Mouse (Mus musculus): ENCODE results near the gene Atpif1. TPM values are rescaled to one million over a fixed set of nuclear protein-coding genes. Genes with fewer than 3 reads are reported as not detected.

Atpif1 gene
- total and polyA plus RNA-seq, 3 experiments = 292 to 397 (median 342) TPM

GRCm38 (mm10) chr4:132514555-132515135, 18.8 kb downstream of the Atpif1 start:
- peak overlapping the region; percentile 99 for H3K9ac ChIP-seq (ENCODE audit: insufficient read depth, low read depth)
- no peaks in the 10 kb centered on the region for H3K36me3 ChIP-seq (replicated peaks in 1 of 2; ENCODE audit: control insufficient read depth in 1 of 2, insufficient read depth in 1 of 2, low read length in 1 of 2)
- H3K4me1 ChIP-seq (ENCODE audit: control insufficient read depth in 1 of 2, insufficient read depth in 2 of 2) = peaks cover 3 to 33% of the 10 kb centered on the region in 2 experiments
- H3K4me2 ChIP-seq (ENCODE audit: insufficient read depth, low read depth, poor library complexity, severe bottlenecking) = peak overlapping the region; percentile 84
- H3K27ac ChIP-seq (ENCODE audit: insufficient read depth, low read depth) = peak overlapping the region; percentile 95
- in situ Hi-C loops (cut with MboI; ENCODE audit: low pct_ligation_motif_present, low pct_unique_long_range_greater_than_20kb, low sequenced_read_pairs) = loop anchor here (5.0 to 25.0 kb wide), 3 partner anchors 102 to 427 kb away; partner anchors contain the start of genes Epb41 and Rab42
- H3K4me3 ChIP-seq (replicated peaks in 1 of 3; ENCODE audit: low read depth in 2 of 3, low read length in 2 of 3, poor library complexity in 1 of 3) = peak overlapping the region; percentile 52 to 64 (median 63)
- peak; percentile 88 for DNase-seq (ENCODE audit: extremely low read depth)
- H3K27me3 ChIP-seq (replicated peaks) = no peaks in the 10 kb centered on the region
- TF ChIP-seq MEF2A (IDR thresholded peaks at IDR 0.05; ENCODE audit: borderline replicate concordance, low read depth, low read length) (peak; percentile 11; the same call in 1 of the 2 replicates), SMC3 (IDR thresholded peaks at IDR 0.05; ENCODE audit: low read depth, low read length) (peak; percentile 61), MYC (IDR thresholded peaks at IDR 0.05; ENCODE audit: low read depth, low read length) (no peak), CHD1 (IDR thresholded peaks at IDR 0.05; ENCODE audit: low read depth, low read length) (peak; percentile 95; the same call in 1 of the 2 replicates), ZNF384 (IDR thresholded peaks at IDR 0.05; ENCODE audit: low read depth, low read length) (0 out of 2 replicates have a peak, but pooled peaks have one; percentile 2), CTCF (conservative IDR thresholded peaks at IDR 0.05 in 1 of 2, IDR thresholded peaks at IDR 0.05 in 1 of 2; ENCODE audit: low read depth in 2 of 2, low read length in 2 of 2) (peak; percentile 69 to 74), JUND (conservative IDR thresholded peaks at IDR 0.05; ENCODE audit: low read depth, low read length) (no peak), SIN3A (IDR thresholded peaks at IDR 0.05; ENCODE audit: low read length) (0 out of 2 replicates have a peak, but pooled peaks have one; percentile 4), USF1 (IDR thresholded peaks at IDR 0.05; ENCODE audit: low read depth, low read length) (no peak), RAD21 (IDR thresholded peaks at IDR 0.05; ENCODE audit: low read depth, low read length) (peak; percentile 70)
- H3K79me2 ChIP-seq (replicated peaks; ENCODE audit: control insufficient read depth, extremely low read depth, insufficient read depth, poor library complexity, severe bottlenecking) = peaks cover 5% of the 10 kb centered on the region
- H3K9me3 ChIP-seq (replicated peaks; ENCODE audit: low read length) = no peaks in the 10 kb centered on the region
- dilution Hi-C loops (cut with MboI; ENCODE audit: extremely low pct_ligation_motif_present, extremely low pct_unique_long_range_greater_than_20kb, low sequenced_read_pairs) = no loop called here

- peak; percentile 95 for DNase-seq (ENCODE audit: extremely low read depth)
- peak overlapping the region; percentile 98 for H3K27ac ChIP-seq (ENCODE audit: insufficient read depth, low read depth)
- TF ChIP-seq IRF4 (IDR thresholded peaks at IDR 0.05; ENCODE audit: low read depth, low read length) = peak; percentile 49
- TF ChIP-seq TCF12 (IDR thresholded peaks at IDR 0.05; ENCODE audit: low read depth, low read length) = peak; percentile 46; the same call in 1 of the 2 replicates
- TF ChIP-seq SMC3 (IDR thresholded peaks at IDR 0.05; ENCODE audit: low read depth, low read length) = 0 out of 2 replicates have a peak, but pooled peaks have one; percentile 12
- TF ChIP-seq RAD21 (IDR thresholded peaks at IDR 0.05; ENCODE audit: low read depth, low read length) = no peak
- TF ChIP-seq SIN3A (IDR thresholded peaks at IDR 0.05; ENCODE audit: low read length) = peak; percentile 86
- peak; percentile 51; the same call in 1 of the 2 replicates for TF ChIP-seq NELFE (IDR thresholded peaks at IDR 0.05; ENCODE audit: low read depth, low read length)
- TF ChIP-seq HCFC1 (IDR thresholded peaks at IDR 0.05; ENCODE audit: low read depth, low read length) = peak; percentile 13
- no peak for TF ChIP-seq GABPA (IDR thresholded peaks at IDR 0.05; ENCODE audit: insufficient replicate concordance, low read depth, low read length)
- peak; percentile 60 for TF ChIP-seq ETS1 (conservative IDR thresholded peaks at IDR 0.05; ENCODE audit: low read depth, low read length)
- TF ChIP-seq KAT2A (IDR thresholded peaks at IDR 0.05; ENCODE audit: insufficient replicate concordance, low read length) = no peak
- peak; percentile 77; the same call in 1 of the 2 replicates for TF ChIP-seq MYC (IDR thresholded peaks at IDR 0.05; ENCODE audit: low read depth, low read length)
- no peak for TF ChIP-seq ZKSCAN1 (IDR thresholded peaks at IDR 0.05; ENCODE audit: borderline replicate concordance, low read depth, low read length)
- 0 out of 2 replicates have a peak, but pooled peaks have one; percentile 22 for TF ChIP-seq MAZ (IDR thresholded peaks at IDR 0.05; ENCODE audit: low read depth, low read length)
- no peak for TF ChIP-seq E2F4 (IDR thresholded peaks at IDR 0.05; ENCODE audit: insufficient replicate concordance, low read depth, low read length)
- peak; percentile 87 for TF ChIP-seq ZNF384 (IDR thresholded peaks at IDR 0.05; ENCODE audit: low read depth, low read length)
- no peak for TF ChIP-seq NRF1 (IDR thresholded peaks at IDR 0.05; ENCODE audit: low read depth, low read length)
- TF ChIP-seq MAX (IDR thresholded peaks at IDR 0.05; ENCODE audit: low read length) = peak; percentile 85
- TF ChIP-seq JUN (IDR thresholded peaks at IDR 0.05; ENCODE audit: insufficient read depth, low read depth, low read length) = no peak
- TF ChIP-seq POLR2AphosphoS2 (IDR thresholded peaks at IDR 0.05; ENCODE audit: low read depth, low read length) = peak; percentile 41; the same call in 1 of the 2 replicates
- peak; percentile 78; the same call in 1 of the 2 replicates for TF ChIP-seq RCOR1 (conservative IDR thresholded peaks at IDR 0.05; ENCODE audit: low read depth, low read length)
- TF ChIP-seq EP300 (IDR thresholded peaks at IDR 0.05; ENCODE audit: low read length) = peak; percentile 36; the same call in 1 of the 2 replicates
Measured at GRCm38 (mm10) chr4:132513395-132514273, 19.8 kb downstream of the Atpif1 start.

More at GRCm38 (mm10) chr4:132513395-132514273, 19.8 kb downstream of the Atpif1 start:
- Histone ChIP-seq H3K27me3 (replicated peaks) (no peaks in the 10 kb centered on the region), H3K4me1 (ENCODE audit: control insufficient read depth in 1 of 2, insufficient read depth in 2 of 2) (peaks cover 3 to 33% of the 10 kb centered on the region in 2 experiments), H3K4me2 (ENCODE audit: insufficient read depth, low read depth, poor library complexity, severe bottlenecking) (peak overlapping the region; percentile 47), H3K36me3 (replicated peaks in 1 of 2; ENCODE audit: control insufficient read depth in 1 of 2, insufficient read depth in 1 of 2, low read length in 1 of 2) (no peaks in the 10 kb centered on the region), H3K79me2 (replicated peaks; ENCODE audit: control insufficient read depth, extremely low read depth, insufficient read depth, poor library complexity, severe bottlenecking) (peaks cover 15% of the 10 kb centered on the region), H3K9me3 (replicated peaks; ENCODE audit: low read length) (no peaks in the 10 kb centered on the region), H3K9ac (ENCODE audit: insufficient read depth, low read depth) (peak overlapping the region; percentile 99), H3K4me3 (replicated peaks in 1 of 3; ENCODE audit: low read depth in 2 of 3, low read length in 2 of 3, poor library complexity in 1 of 3) (peak overlapping the region; percentile 41 to 49 (median 45))
- in situ Hi-C loops (cut with MboI; ENCODE audit: low pct_ligation_motif_present, low pct_unique_long_range_greater_than_20kb, low sequenced_read_pairs) = loop anchor here (5.0 to 25.0 kb wide), 3 partner anchors 101 to 426 kb away; partner anchors contain the start of genes Epb41 and Rab42
- dilution Hi-C loops (cut with MboI; ENCODE audit: extremely low pct_ligation_motif_present, extremely low pct_unique_long_range_greater_than_20kb, low sequenced_read_pairs) = no loop called here

Measured in CH12.LX (cell line).